In genomic region chr7:123117209-123117608, GRCm38 (mm10) we compare ENCODE assay signal across 24 mouse cellular contexts. TPM values are rescaled to one million over a fixed set of nuclear protein-coding genes. Genes with fewer than 3 reads are reported as not detected.
DNase-seq lines count a peak whose midpoint lies in the region; ATAC-seq and TF ChIP-seq lines count a peak whose summit lies in the region.
"Had no signal": no experiment of that assay in that cellular context is flagged by ENCODE, and none has a peak within 500 bp of the region (broad histone marks: within the 10 kb centered on the region; RNA-seq: fewer than 3 reads in every experiment).

No protein-coding gene starts in this region.

- H3K9ac ChIP-seq in liver, postnatal 0 days (replicated peaks): no peak overlapping the region
- no peak overlapping the region for H3K9ac ChIP-seq in liver, embryonic 11.5 days (ENCODE audit: low read depth, low read length)
- H3K9ac ChIP-seq in MEL (ENCODE audit: control insufficient read depth, low read depth, low read length, poor library complexity, severe bottlenecking): no peak overlapping the region
- no peak overlapping the region for H3K9ac ChIP-seq in intestine, embryonic 16.5 days (ENCODE audit: low read depth, low read length)
- H3K9ac ChIP-seq: embryonic facial prominence, embryonic 12.5 days; forebrain, embryonic 13.5 days; forebrain, embryonic 15.5 days; forebrain, postnatal 0 days had no signal

- no peaks in the 10 kb centered on the region for H3K79me2 ChIP-seq in MEL (ENCODE audit: control insufficient read depth, insufficient read depth, low read length, poor library complexity)

- H3K4me2 ChIP-seq in liver, postnatal 0 days (ENCODE audit: low read depth, low read length): no peak overlapping the region
- no peak overlapping the region for H3K4me2 ChIP-seq in liver, embryonic 11.5 days
- no peak overlapping the region for H3K4me2 ChIP-seq in intestine, embryonic 16.5 days (ENCODE audit: low read depth, low read length)
- H3K4me2 ChIP-seq: embryonic facial prominence, embryonic 12.5 days; forebrain, embryonic 13.5 days; forebrain, embryonic 15.5 days had no signal

- TF ChIP-seq CTCF in liver, postnatal 0 days (IDR thresholded peaks at IDR 0.05; ENCODE audit: low read depth): no peak
- no peak for TF ChIP-seq CTCF in MEL (IDR thresholded peaks at IDR 0.05 in 2 of 3, conservative IDR thresholded peaks at IDR 0.05 in 1 of 3; ENCODE audit: control insufficient read depth in 1 of 3, insufficient read depth in 1 of 3, low read depth in 2 of 3, low read length in 3 of 3, poor library complexity in 1 of 3, severe bottlenecking in 1 of 3)
- no peak for TF ChIP-seq CTCF in kidney, adult 2 months (conservative IDR thresholded peaks at IDR 0.05; ENCODE audit: insufficient read depth, insufficient read length, low read depth, low read length)

- TF ChIP-seq EP300 in liver, postnatal 0 days (IDR thresholded peaks at IDR 0.05; ENCODE audit: low read depth): no peak
- no peak for TF ChIP-seq EP300 in MEL (IDR thresholded peaks at IDR 0.05; ENCODE audit: low read depth in 1 of 2, low read length in 2 of 2)

- no peak for TF ChIP-seq POLR2A in MEL (IDR thresholded peaks at IDR 0.05; ENCODE audit: control insufficient read depth in 1 of 2, insufficient read depth in 1 of 2, low read depth in 1 of 2, low read length in 2 of 2, poor library complexity in 1 of 2)
- no peak for TF ChIP-seq POLR2A in kidney, adult 2 months (IDR thresholded peaks at IDR 0.05; ENCODE audit: low read depth, low read length)

- ATAC-seq in liver, postnatal 0 days: peak; percentile 74
- ATAC-seq in liver, embryonic 11.5 days (replicated peaks; ENCODE audit: low FRiP score): no peak
- peak; percentile 67 for ATAC-seq in intestine, embryonic 16.5 days
- ATAC-seq: activated CD4-positive, CD25-positive, alpha-beta regulatory T cell, adult 4 months; CD4-positive, CD25-positive, alpha-beta regulatory T cell, adult 4 months; forebrain, embryonic 13.5 days; forebrain, embryonic 15.5 days; forebrain, postnatal 0 days had no signal

- no peak overlapping the region for H3K4me3 ChIP-seq in liver, postnatal 0 days (ENCODE audit: low read depth, low read length)
- no peak overlapping the region for H3K4me3 ChIP-seq in liver, embryonic 11.5 days (ENCODE audit: low read depth, low read length)
- H3K4me3 ChIP-seq in MEL (ENCODE audit: control insufficient read depth in 1 of 2, insufficient read depth in 1 of 2, low read depth in 2 of 2, low read length in 2 of 2): no peak overlapping the region
- H3K4me3 ChIP-seq in intestine, embryonic 16.5 days (ENCODE audit: low read length): no peak overlapping the region
- no peak overlapping the region for H3K4me3 ChIP-seq in kidney, adult 2 months (ENCODE audit: insufficient read depth, low read depth, low read length)
- H3K4me3 ChIP-seq: embryonic facial prominence, embryonic 10.5 days; embryonic facial prominence, embryonic 12.5 days; forebrain, embryonic 13.5 days; forebrain, embryonic 15.5 days had no signal

- no peak for DNase-seq in liver, postnatal 0 days
- DNase-seq in liver, embryonic 11.5 days (ENCODE audit: low spot score): no peak
- DNase-seq in MEL (ENCODE audit: low read depth, low spot score): no peak
- DNase-seq in kidney, adult 2 months: no peak
- DNase-seq in heart, adult 18-20 months: no peak
- DNase-seq: adrenal gland, adult 8-10 months; adrenal gland, postnatal 14 days; adrenal gland, postnatal 36 days; B cell, adult 2 months; cerebellum, adult 11-12 months; cerebellum, adult 2 months; cerebellum, adult 9-10 months; cerebellum, postnatal 10 days; cerebellum, postnatal 25 days; forebrain, postnatal 0 days had no signal

- no peak for TF ChIP-seq RAD21 in MEL (IDR thresholded peaks at IDR 0.05; ENCODE audit: low read depth, low read length)

- no peaks in the 10 kb centered on the region for H3K36me3 ChIP-seq in liver, postnatal 0 days (replicated peaks; ENCODE audit: insufficient read depth, low read length)
- H3K36me3 ChIP-seq in liver, embryonic 11.5 days (ENCODE audit: control insufficient read depth, insufficient read depth, low read length): no peaks in the 10 kb centered on the region
- peaks cover 0 to 7% of the 10 kb centered on the region in 2 experiments; a peak in 1 of 4 replicates for H3K36me3 ChIP-seq in MEL (ENCODE audit: control insufficient read depth in 1 of 2, insufficient read depth in 2 of 2, low read length in 2 of 2)
- H3K36me3 ChIP-seq in intestine, embryonic 16.5 days (ENCODE audit: control insufficient read depth, insufficient read depth, low read length): no peaks in the 10 kb centered on the region
- H3K36me3 ChIP-seq in kidney, adult 2 months (ENCODE audit: control insufficient read depth, insufficient read depth, low read length): no peaks in the 10 kb centered on the region
- H3K36me3 ChIP-seq: embryonic facial prominence, embryonic 10.5 days; embryonic facial prominence, embryonic 12.5 days; forebrain, embryonic 15.5 days; G1E had no signal

- H3K27me3 ChIP-seq in liver, postnatal 0 days (ENCODE audit: insufficient read depth, low read length): no peaks in the 10 kb centered on the region
- H3K27me3 ChIP-seq in liver, embryonic 11.5 days (replicated peaks; ENCODE audit: control insufficient read depth, insufficient read depth, low read length): no peaks in the 10 kb centered on the region
- H3K27me3 ChIP-seq in MEL (ENCODE audit: control insufficient read depth in 1 of 2, insufficient read depth in 2 of 2, low read length in 2 of 2): no peaks in the 10 kb centered on the region
- H3K27me3 ChIP-seq in intestine, embryonic 16.5 days (replicated peaks; ENCODE audit: control insufficient read depth, insufficient read depth, low read length): no peaks in the 10 kb centered on the region
- H3K27me3 ChIP-seq in kidney, adult 2 months (replicated peaks; ENCODE audit: control insufficient read depth, insufficient read depth, low read length): no peaks in the 10 kb centered on the region
- H3K27me3 ChIP-seq: CH12.LX; embryonic facial prominence, embryonic 12.5 days; forebrain, embryonic 15.5 days had no signal

- WGBS in liver, postnatal 0 days (ENCODE audit: insufficient replicate concordance): 56% methylated on average over 4 of the region's 4 CpGs
- WGBS in liver, embryonic 11.5 days: 68% methylated on average over 4 of the region's 4 CpGs
- WGBS in intestine, embryonic 16.5 days: 75% methylated on average over 4 of the region's 4 CpGs
- 76% methylated on average over 4 of the region's 4 CpGs for WGBS in kidney, adult 2 months

- no peak overlapping the region for H3K27ac ChIP-seq in liver, postnatal 0 days (ENCODE audit: low read depth)
- H3K27ac ChIP-seq in liver, embryonic 11.5 days (ENCODE audit: low read depth, low read length): no peak overlapping the region
- no peak overlapping the region for H3K27ac ChIP-seq in MEL (ENCODE audit: control insufficient read depth, low read depth, low read length)
- no peak overlapping the region for H3K27ac ChIP-seq in intestine, embryonic 16.5 days (ENCODE audit: low read length)
- H3K27ac ChIP-seq in kidney, adult 2 months (ENCODE audit: insufficient read depth, low read depth, low read length): no peak overlapping the region
- H3K27ac ChIP-seq: embryonic facial prominence, embryonic 10.5 days; embryonic facial prominence, embryonic 12.5 days; forebrain, embryonic 13.5 days; forebrain, embryonic 15.5 days had no signal

- no peaks in the 10 kb centered on the region for H3K9me3 ChIP-seq in liver, postnatal 0 days (ENCODE audit: low read length)
- H3K9me3 ChIP-seq in liver, embryonic 11.5 days (ENCODE audit: control insufficient read depth, low read length): no peaks in the 10 kb centered on the region
- H3K9me3 ChIP-seq in MEL (replicated peaks; ENCODE audit: insufficient read depth, low read length): no peaks in the 10 kb centered on the region
- no peaks in the 10 kb centered on the region for H3K9me3 ChIP-seq in intestine, embryonic 16.5 days (ENCODE audit: control insufficient read depth, low read length)
- H3K9me3 ChIP-seq: embryonic facial prominence, embryonic 10.5 days; embryonic facial prominence, embryonic 12.5 days; forebrain, embryonic 13.5 days; forebrain, embryonic 15.5 days; G1E had no signal

- H3K4me1 ChIP-seq in liver, postnatal 0 days (ENCODE audit: insufficient read depth): no peaks in the 10 kb centered on the region
- peaks cover 4% of the 10 kb centered on the region for H3K4me1 ChIP-seq in liver, embryonic 11.5 days (replicated peaks; ENCODE audit: control insufficient read depth, insufficient read depth, low read length)
- peaks cover 3 to 10% of the 10 kb centered on the region in 2 experiments; a peak in 3 of 4 replicates for H3K4me1 ChIP-seq in MEL (ENCODE audit: control insufficient read depth in 1 of 2, insufficient read depth in 2 of 2, low read length in 2 of 2)
- no peaks in the 10 kb centered on the region for H3K4me1 ChIP-seq in intestine, embryonic 16.5 days (ENCODE audit: control insufficient read depth, insufficient read depth, low read length)
- no peaks in the 10 kb centered on the region for H3K4me1 ChIP-seq in kidney, adult 2 months (ENCODE audit: control insufficient read depth, insufficient read depth, low read length)
- H3K4me1 ChIP-seq: embryonic facial prominence, embryonic 12.5 days; forebrain, embryonic 13.5 days; forebrain, embryonic 15.5 days had no signal

TF ChIP-seq in MEL, 35 proteins besides CTCF, POLR2A, EP300 and RAD21:
- TF ChIP-seq MXI1 (IDR thresholded peaks at IDR 0.05; ENCODE audit: low read depth, low read length) (0 out of 2 replicates have a peak, but pooled peaks have one; percentile 11), MEF2A (IDR thresholded peaks at IDR 0.05; ENCODE audit: extremely low read depth, insufficient replicate concordance, low read depth, low read length, poor library complexity, severe bottlenecking) (no peak), ZNF384 (IDR thresholded peaks at IDR 0.05; ENCODE audit: low read depth, low read length) (peak; percentile 65)

RNA-seq across cellular contexts. Expression of gene Tnrc6a, which starts 6.5 kb away (rescaled TPM):
- polyA plus RNA-seq in liver, postnatal 0 days (2015; fragmentation: Nextera tagmentation; extraction: Ambion mirVana): 26.8 and 28.9 TPM in 2 replicates
- 36.4 and 41.1 TPM in 2 replicates for polyA plus RNA-seq in liver, embryonic 11.5 days (2014; fragmentation: Nextera tagmentation; extraction: Ambion mirVana)
- 15.3 and 18.1 TPM in 2 replicates for total RNA-seq in MEL (2012; rRNA removed)
- 10 to 100 TPM in 1 of 2 experiments, not detected in 1; 34.5 TPM for polyA plus RNA-seq in MEL (2012; ENCODE audit: insufficient read depth in 1 of 2, insufficient read length in 2 of 2, low read depth in 1 of 2, low replicate concordance in 2 of 2, missing spikeins in 1 of 2)
- 33.9 and 39.0 TPM in 2 replicates for polyA plus RNA-seq in intestine, embryonic 16.5 days (2015; fragmentation: Nextera tagmentation; extraction: Ambion mirVana)
- polyA plus RNA-seq in kidney, adult 2 months (2012; rRNA removed): 28.9 and 33.4 TPM in 2 replicates
- 10 to 100 TPM; 25.0 to 32.3 TPM for total RNA-seq in heart, adult 18-20 months (2021)
